Mouse (Mus musculus): ENCODE measurements at regions not wholly inside any gene's neighbourhood (a gene's known extent, or its start where the extent isn't known, plus 50 kb on each side); places are given as distances from the start of the nearest gene placed in this dataset.

DNA sequence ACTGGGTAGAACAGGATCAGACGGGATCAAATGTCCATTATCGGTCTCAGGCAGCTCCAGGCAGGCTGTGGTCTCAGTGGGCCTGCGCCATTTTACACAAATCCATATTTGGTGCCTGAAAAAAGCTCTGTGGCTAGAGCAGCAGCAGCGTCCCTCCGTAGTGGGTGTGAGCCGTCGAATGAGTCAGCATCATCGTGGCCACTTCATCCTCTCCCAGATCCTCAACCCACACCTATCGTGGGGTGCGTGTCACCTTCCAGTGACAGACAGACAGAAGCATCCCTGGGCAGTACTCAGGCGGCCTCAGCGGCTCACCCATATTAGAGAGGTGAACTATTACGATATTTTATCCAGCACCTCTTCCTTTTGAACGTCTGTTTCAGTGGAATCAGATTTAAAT lies 233.0 kb upstream of the A430005L14Rik start:
- TF ChIP-seq POLR2A (IDR thresholded peaks at IDR 0.05; ENCODE audit: low read depth, low read length) (no peak), CTCF (conservative IDR thresholded peaks at IDR 0.05; ENCODE audit: insufficient read depth, insufficient read length, low read depth, low read length) (no peak)
- Histone ChIP-seq H3K4me1 (ENCODE audit: control insufficient read depth, insufficient read depth, low read length) (no peaks in the 10 kb centered on the region), H3K36me3 (ENCODE audit: control insufficient read depth, insufficient read depth, low read length) (no peaks in the 10 kb centered on the region), H3K27ac (ENCODE audit: insufficient read depth, low read depth, low read length) (no peak overlapping the region), H3K27me3 (replicated peaks; ENCODE audit: control insufficient read depth, insufficient read depth, low read length) (no peaks in the 10 kb centered on the region), H3K4me3 (ENCODE audit: insufficient read depth, low read depth, low read length) (no peak overlapping the region)
- whole genome bisulfite sequencing = 76% methylated on average over 14 of the region's 14 CpGs
- no peak for DNase-seq

DNA sequence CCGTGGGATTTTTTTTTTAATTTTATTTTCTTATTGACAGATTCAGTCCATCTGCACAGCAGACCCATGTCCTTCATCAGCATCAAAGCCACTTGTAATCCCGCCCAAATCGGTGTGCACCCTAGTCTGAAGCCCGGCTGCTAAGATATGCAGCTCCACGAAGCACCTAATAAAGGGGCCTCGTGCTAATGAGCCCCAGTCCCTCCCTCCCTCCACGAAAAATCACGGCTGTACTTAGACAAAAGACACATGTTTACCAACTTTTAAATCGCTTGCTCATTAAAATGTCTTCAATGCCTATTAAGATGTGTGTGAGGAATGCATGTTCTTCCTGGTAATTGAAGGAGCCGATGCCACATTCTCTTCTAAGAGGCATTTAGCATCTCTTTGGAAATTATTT lies 229.8 kb upstream of the A430005L14Rik start:
- no peak for DNase-seq
- no peaks in the 10 kb centered on the region for H3K27me3 ChIP-seq (replicated peaks; ENCODE audit: control insufficient read depth, insufficient read depth, low read length)
- no peak overlapping the region for H3K4me3 ChIP-seq (ENCODE audit: insufficient read depth, low read depth, low read length)
- H3K4me1 ChIP-seq (ENCODE audit: control insufficient read depth, insufficient read depth, low read length) = no peaks in the 10 kb centered on the region
- no peak overlapping the region for H3K27ac ChIP-seq (ENCODE audit: insufficient read depth, low read depth, low read length)
- H3K36me3 ChIP-seq (ENCODE audit: control insufficient read depth, insufficient read depth, low read length) = no peaks in the 10 kb centered on the region
- 44% methylated on average over 10 of the region's 10 CpGs for WGBS
- TF ChIP-seq POLR2A (IDR thresholded peaks at IDR 0.05; ENCODE audit: low read depth, low read length) (no peak), CTCF (conservative IDR thresholded peaks at IDR 0.05; ENCODE audit: insufficient read depth, insufficient read length, low read depth, low read length) (no peak)

DNA sequence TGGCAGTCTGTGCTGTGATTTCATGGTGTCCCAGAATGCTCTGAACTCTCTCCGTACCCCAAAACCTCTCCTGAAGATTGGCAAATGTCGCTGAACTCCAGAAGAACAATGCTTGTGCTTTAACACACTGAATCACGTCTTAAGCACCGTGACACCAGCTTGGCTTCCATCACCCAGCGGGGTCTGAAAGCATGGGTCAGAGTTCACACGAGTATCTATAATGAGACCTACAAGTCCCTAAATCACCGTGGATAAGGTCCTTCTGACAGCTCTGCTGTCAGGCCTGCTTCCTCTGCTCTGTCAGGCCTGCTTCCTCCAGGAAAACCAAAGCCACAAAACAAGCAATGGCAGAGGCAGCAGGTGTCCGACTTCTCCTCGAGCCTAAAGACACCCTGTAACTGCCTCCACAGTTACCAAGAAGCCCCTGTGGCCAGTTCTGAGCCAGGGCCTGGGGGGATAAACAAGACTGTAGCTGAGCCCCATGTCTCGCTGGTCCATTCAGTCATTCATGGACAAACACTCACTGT lies 229.1 kb upstream of the A430005L14Rik start:
- WGBS = 28% methylated on average over 10 of the region's 10 CpGs
- H3K27me3 ChIP-seq (replicated peaks; ENCODE audit: control insufficient read depth, insufficient read depth, low read length) = no peaks in the 10 kb centered on the region

DNA sequence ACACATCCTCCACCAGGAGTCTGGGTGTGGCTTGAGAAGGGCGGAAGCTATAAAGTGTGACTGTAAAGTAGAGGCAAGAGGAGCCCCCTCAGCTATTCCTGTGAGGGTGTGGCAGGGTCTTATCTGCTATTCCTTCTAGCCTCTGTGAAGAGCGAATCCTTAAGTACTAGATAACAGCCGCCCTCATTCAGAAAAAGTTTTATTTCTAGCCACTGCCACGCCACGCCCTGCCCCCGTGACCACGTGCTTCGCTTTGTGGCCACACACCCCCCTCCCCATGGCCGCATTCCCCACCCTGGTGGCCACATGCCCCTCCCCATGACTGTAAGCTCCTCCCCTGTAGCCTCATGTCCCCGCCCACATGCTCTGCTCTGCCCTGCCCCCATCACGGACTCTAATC lies 218.9 kb upstream of the A430005L14Rik start:
- 79% methylated on average over 11 of the region's 11 CpGs for WGBS
- Histone ChIP-seq H3K4me1 (ENCODE audit: control insufficient read depth, insufficient read depth, low read length) (no peaks in the 10 kb centered on the region), H3K36me3 (ENCODE audit: control insufficient read depth, insufficient read depth, low read length) (no peaks in the 10 kb centered on the region), H3K27ac (ENCODE audit: insufficient read depth, low read depth, low read length) (no peak overlapping the region), H3K4me3 (ENCODE audit: insufficient read depth, low read depth, low read length) (no peak overlapping the region), H3K27me3 (replicated peaks; ENCODE audit: control insufficient read depth, insufficient read depth, low read length) (no peaks in the 10 kb centered on the region; the same call in 1 of the 2 replicates)
- TF ChIP-seq POLR2A (IDR thresholded peaks at IDR 0.05; ENCODE audit: low read depth, low read length) = no peak
- no peak for TF ChIP-seq CTCF (conservative IDR thresholded peaks at IDR 0.05; ENCODE audit: insufficient read depth, insufficient read length, low read depth, low read length)
- DNase-seq = no peak

More for the DNA sequence above, 229.1 kb upstream of the A430005L14Rik start:
- no peak overlapping the region for H3K4me3 ChIP-seq (ENCODE audit: insufficient read depth, low read depth, low read length)
- H3K36me3 ChIP-seq (ENCODE audit: control insufficient read depth, insufficient read depth, low read length) = no peaks in the 10 kb centered on the region
- TF ChIP-seq POLR2A (IDR thresholded peaks at IDR 0.05; ENCODE audit: low read depth, low read length) (no peak), CTCF (conservative IDR thresholded peaks at IDR 0.05; ENCODE audit: insufficient read depth, insufficient read length, low read depth, low read length) (no peak)
- no peak overlapping the region for H3K27ac ChIP-seq (ENCODE audit: insufficient read depth, low read depth, low read length)
- no peak for DNase-seq
- H3K4me1 ChIP-seq (ENCODE audit: control insufficient read depth, insufficient read depth, low read length) = no peaks in the 10 kb centered on the region

DNA sequence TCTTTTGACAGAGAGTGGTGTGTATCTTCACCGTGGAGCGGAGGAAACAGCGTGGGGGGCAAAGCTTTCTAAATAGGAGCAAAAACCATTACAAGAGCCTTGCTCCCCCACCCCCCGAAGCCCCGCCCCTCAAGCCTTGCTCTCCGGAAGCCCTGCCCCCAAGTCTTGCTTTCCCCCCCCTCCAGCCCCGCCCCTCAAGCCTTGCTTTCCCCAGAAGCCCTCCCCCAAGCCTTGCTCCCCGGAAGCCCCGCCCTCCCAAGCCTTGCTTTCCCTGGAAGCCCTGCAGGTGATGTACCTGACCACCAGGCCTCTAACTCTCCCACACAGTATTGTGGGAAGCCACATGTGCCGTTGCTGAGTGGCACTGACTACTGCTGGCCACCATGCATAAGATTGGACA lies 214.8 kb upstream of the A430005L14Rik start:
- H3K36me3 ChIP-seq (ENCODE audit: control insufficient read depth, insufficient read depth, low read length) = no peaks in the 10 kb centered on the region
- H3K27me3 ChIP-seq (replicated peaks; ENCODE audit: control insufficient read depth, insufficient read depth, low read length) = no peaks in the 10 kb centered on the region; the same call in 1 of the 2 replicates
- H3K27ac ChIP-seq (ENCODE audit: insufficient read depth, low read depth, low read length) = no peak overlapping the region
- TF ChIP-seq CTCF (conservative IDR thresholded peaks at IDR 0.05; ENCODE audit: insufficient read depth, insufficient read length, low read depth, low read length) = no peak
- no peak for TF ChIP-seq POLR2A (IDR thresholded peaks at IDR 0.05; ENCODE audit: low read depth, low read length)
- H3K4me3 ChIP-seq (ENCODE audit: insufficient read depth, low read depth, low read length) = no peak overlapping the region
- DNase-seq = no peak
- WGBS = 95% methylated on average over 10 of the region's 10 CpGs
- H3K4me1 ChIP-seq (ENCODE audit: control insufficient read depth, insufficient read depth, low read length) = no peaks in the 10 kb centered on the region

DNA sequence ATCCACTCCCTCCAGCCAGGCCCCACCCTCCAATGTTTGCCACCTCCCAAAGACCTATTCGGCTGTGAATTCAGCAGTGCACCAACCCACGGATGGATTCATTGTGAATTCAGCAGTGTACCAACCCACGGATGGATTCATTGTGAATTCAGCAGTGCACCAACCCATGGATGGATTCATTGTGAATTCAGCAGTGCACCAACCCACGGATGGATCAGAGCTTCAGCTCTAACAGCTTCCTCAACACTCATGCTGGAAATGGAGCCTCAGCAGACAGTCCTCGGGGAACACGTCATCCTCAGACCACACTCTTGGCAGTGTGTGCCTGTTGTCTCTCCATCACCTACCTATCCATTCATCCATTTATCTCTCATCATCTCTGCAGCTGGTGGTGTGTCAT lies 204.2 kb upstream of the A430005L14Rik start:
- Histone ChIP-seq H3K4me3 (ENCODE audit: insufficient read depth, low read depth, low read length) (no peak overlapping the region), H3K27me3 (replicated peaks; ENCODE audit: control insufficient read depth, insufficient read depth, low read length) (no peaks in the 10 kb centered on the region), H3K36me3 (ENCODE audit: control insufficient read depth, insufficient read depth, low read length) (no peaks in the 10 kb centered on the region), H3K4me1 (ENCODE audit: control insufficient read depth, insufficient read depth, low read length) (no peaks in the 10 kb centered on the region), H3K27ac (ENCODE audit: insufficient read depth, low read depth, low read length) (no peak overlapping the region)
- TF ChIP-seq POLR2A (IDR thresholded peaks at IDR 0.05; ENCODE audit: low read depth, low read length) = no peak
- no peak for TF ChIP-seq CTCF (conservative IDR thresholded peaks at IDR 0.05; ENCODE audit: insufficient read depth, insufficient read length, low read depth, low read length)
- DNase-seq = no peak
- 80% methylated on average over 6 of the region's 6 CpGs for WGBS

DNA sequence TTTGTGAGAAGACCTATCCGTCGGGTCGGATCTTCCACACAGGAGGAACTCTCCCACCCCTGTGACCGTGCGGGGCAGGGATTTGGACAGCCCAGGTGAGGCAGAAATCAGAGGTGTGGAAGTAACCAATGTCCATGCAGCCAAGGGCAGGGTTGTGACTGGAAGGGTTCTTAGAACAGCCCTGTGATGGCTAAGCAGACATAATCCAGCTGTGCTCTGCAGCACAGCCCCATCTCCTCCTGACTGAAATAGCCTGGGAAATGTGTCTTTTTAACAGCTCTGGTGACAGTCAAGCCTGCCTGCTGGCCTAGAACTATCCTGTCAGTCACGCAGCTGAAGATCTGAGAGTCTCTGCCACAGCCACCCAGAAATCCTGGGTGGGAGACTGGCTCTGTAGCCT lies 198.7 kb upstream of the A430005L14Rik start:
- no peaks in the 10 kb centered on the region for H3K27me3 ChIP-seq (replicated peaks; ENCODE audit: control insufficient read depth, insufficient read depth, low read length)
- no peaks in the 10 kb centered on the region for H3K4me1 ChIP-seq (ENCODE audit: control insufficient read depth, insufficient read depth, low read length)
- H3K4me3 ChIP-seq (ENCODE audit: insufficient read depth, low read depth, low read length) = no peak overlapping the region
- no peak overlapping the region for H3K27ac ChIP-seq (ENCODE audit: insufficient read depth, low read depth, low read length)
- H3K36me3 ChIP-seq (ENCODE audit: control insufficient read depth, insufficient read depth, low read length) = no peaks in the 10 kb centered on the region
- WGBS = 60% methylated on average over 6 of the region's 6 CpGs
- TF ChIP-seq POLR2A (IDR thresholded peaks at IDR 0.05; ENCODE audit: low read depth, low read length) (no peak), CTCF (conservative IDR thresholded peaks at IDR 0.05; ENCODE audit: insufficient read depth, insufficient read length, low read depth, low read length) (no peak)
- no peak for DNase-seq
